Mouse (Mus musculus): Measurements from ENCODE around the gene Rpsa. TPM values are rescaled to one million over a fixed set of nuclear protein-coding genes. Genes with fewer than 3 reads are reported as not detected.

The Rpsa gene
- polyA plus RNA-seq, 2 experiments = 2,128 to 2,717 TPM

DNA sequence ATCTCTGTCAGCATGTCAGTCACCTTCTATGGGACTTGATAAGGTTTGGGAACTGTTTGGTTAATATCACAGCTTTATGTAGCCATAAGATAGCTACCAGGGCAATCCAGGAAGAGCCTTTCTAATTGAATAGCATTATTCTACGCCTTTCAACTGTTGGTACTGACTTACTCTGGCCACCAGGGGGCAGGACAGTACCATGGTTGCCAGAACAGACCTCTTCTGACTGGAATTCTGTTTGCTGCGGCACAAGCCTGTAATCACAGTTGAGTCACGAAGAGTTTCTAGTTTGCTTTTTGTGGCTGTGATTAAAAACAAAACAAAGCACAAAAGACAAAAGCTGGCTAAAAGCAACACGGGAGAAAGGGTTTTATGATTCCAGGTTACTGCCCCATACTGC is 13.2 kb downstream of the Rpsa start:
- no peak overlapping the region for H3K27ac ChIP-seq (replicated peaks; ENCODE audit: low read depth, low read length)
- no peaks in the 10 kb centered on the region for H3K4me1 ChIP-seq (ENCODE audit: control insufficient read depth, insufficient read depth, low read length)
- DNase-seq (ENCODE audit: low spot score) = peak; percentile 69
- 7% methylated on average over 4 of the region's 4 CpGs for WGBS
- ATAC-seq (ENCODE audit: low FRiP score, low read depth) = peak; percentile 74; the same call in 1 of the 2 replicates
- H3K9ac ChIP-seq (ENCODE audit: low read depth, low read length, severe bottlenecking) = no peak overlapping the region
- H3K36me3 ChIP-seq (ENCODE audit: control insufficient read depth, insufficient read depth, low read length) = no peaks in the 10 kb centered on the region
- H3K27me3 ChIP-seq (ENCODE audit: control insufficient read depth, insufficient read depth, low read length) = no peaks in the 10 kb centered on the region
- no peak for TF ChIP-seq POLR2A (IDR thresholded peaks at IDR 0.05; ENCODE audit: borderline replicate concordance, extremely low read depth, insufficient read depth, insufficient read length)
- no peaks in the 10 kb centered on the region for H3K9me3 ChIP-seq (ENCODE audit: control insufficient read depth, low read length)
- no peak overlapping the region for H3K4me2 ChIP-seq (replicated peaks; ENCODE audit: low read depth, low read length, severe bottlenecking)
- H3K4me3 ChIP-seq (replicated peaks; ENCODE audit: low read length) = no peak overlapping the region

DNA sequence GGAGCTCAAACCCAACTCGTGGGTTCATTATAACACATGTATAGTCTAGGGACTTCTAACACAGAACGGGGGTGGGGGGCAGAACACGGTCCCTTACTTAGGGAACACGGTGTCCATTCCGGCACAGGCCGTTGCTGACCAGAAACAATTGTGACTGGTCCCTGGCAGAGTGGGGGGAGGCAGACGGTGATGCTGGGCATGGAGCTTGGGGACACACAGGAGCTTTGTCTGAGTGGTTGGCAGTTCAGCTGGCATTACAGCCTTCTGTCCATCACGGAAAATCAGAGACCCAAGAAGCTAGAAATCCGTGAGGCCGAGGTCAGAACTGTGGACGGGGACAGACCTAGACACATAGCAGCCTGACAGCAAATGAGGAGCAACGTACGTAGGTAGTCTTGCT is 17.0 kb downstream of the Rpsa start:
- no peaks in the 10 kb centered on the region for H3K36me3 ChIP-seq (ENCODE audit: control insufficient read depth, insufficient read depth, low read length)
- H3K9ac ChIP-seq (ENCODE audit: low read depth, low read length, severe bottlenecking) = no peak overlapping the region
- H3K4me2 ChIP-seq (replicated peaks; ENCODE audit: low read depth, low read length, severe bottlenecking) = no peak overlapping the region
- no peak overlapping the region for H3K27ac ChIP-seq (replicated peaks; ENCODE audit: low read depth, low read length)
- 86% methylated on average over 13 of the region's 13 CpGs for WGBS
- H3K4me1 ChIP-seq (ENCODE audit: control insufficient read depth, insufficient read depth, low read length) = no peaks in the 10 kb centered on the region
- TF ChIP-seq POLR2A (IDR thresholded peaks at IDR 0.05; ENCODE audit: borderline replicate concordance, extremely low read depth, insufficient read depth, insufficient read length) = no peak
- ATAC-seq (ENCODE audit: low FRiP score, low read depth) (no peak), DNase-seq (ENCODE audit: low spot score) (no peak)
- no peaks in the 10 kb centered on the region for H3K9me3 ChIP-seq (ENCODE audit: control insufficient read depth, low read length)
- no peaks in the 10 kb centered on the region for H3K27me3 ChIP-seq (ENCODE audit: control insufficient read depth, insufficient read depth, low read length)
- H3K4me3 ChIP-seq (replicated peaks; ENCODE audit: low read length) = no peak overlapping the region

DNA sequence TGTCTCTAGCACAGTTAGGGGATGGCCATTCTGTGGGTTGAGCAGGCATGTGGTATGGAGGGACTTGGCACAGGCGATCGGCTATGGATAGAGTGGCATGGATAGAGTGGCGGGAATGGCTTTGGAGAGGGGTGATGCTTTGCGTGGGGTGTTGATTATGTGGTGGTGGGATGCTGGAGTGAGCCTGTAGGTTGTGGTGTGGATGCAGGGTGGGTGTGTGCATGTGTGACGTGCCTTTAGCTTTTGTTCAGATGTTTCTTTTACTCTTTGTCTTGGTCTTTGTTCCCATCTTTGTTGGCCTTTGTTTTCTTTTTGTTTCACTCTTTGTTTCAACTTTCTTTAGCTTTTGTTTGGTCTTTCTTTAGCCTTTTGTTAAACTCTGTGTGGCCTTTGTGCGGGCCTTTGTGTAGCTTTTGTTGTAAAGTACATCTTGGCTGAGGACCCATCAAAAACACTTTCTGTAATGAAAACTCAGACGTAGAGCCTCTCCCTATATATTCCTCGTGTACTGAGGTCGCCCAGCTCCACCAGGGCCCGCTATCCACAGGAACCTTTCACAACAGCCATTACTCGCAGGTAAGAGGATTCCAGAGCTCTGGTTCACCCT is 21.8 kb downstream of the Rpsa start, which contains the start of gene Mobp:
Gene Mobp (plus strand): TSS at position 486 of the 607 bp plus-strand sequence.
- Histone ChIP-seq H3K27me3 (ENCODE audit: control insufficient read depth, insufficient read depth, low read length) (no peaks in the 10 kb centered on the region), H3K4me2 (replicated peaks; ENCODE audit: low read depth, low read length, severe bottlenecking) (no peak within 1 kb of the TSS), H3K27ac (replicated peaks; ENCODE audit: low read depth, low read length) (no peak within 1 kb of the TSS), H3K4me3 (replicated peaks; ENCODE audit: low read length) (no peak within 1 kb of the TSS), H3K9me3 (ENCODE audit: control insufficient read depth, low read length) (no peaks in the 10 kb centered on the region), H3K36me3 (ENCODE audit: control insufficient read depth, insufficient read depth, low read length) (no peaks in the 10 kb centered on the region), H3K4me1 (ENCODE audit: control insufficient read depth, insufficient read depth, low read length) (no peaks in the 10 kb centered on the region), H3K9ac (ENCODE audit: low read depth, low read length, severe bottlenecking) (no peak within 1 kb of the TSS)
- no peak for DNase-seq (ENCODE audit: low spot score)
- no peak for ATAC-seq (ENCODE audit: low FRiP score, low read depth)
- TF ChIP-seq POLR2A (IDR thresholded peaks at IDR 0.05; ENCODE audit: borderline replicate concordance, extremely low read depth, insufficient read depth, insufficient read length) = no peak
- 81% methylated on average over 11 of the region's 11 CpGs for WGBS

DNA sequence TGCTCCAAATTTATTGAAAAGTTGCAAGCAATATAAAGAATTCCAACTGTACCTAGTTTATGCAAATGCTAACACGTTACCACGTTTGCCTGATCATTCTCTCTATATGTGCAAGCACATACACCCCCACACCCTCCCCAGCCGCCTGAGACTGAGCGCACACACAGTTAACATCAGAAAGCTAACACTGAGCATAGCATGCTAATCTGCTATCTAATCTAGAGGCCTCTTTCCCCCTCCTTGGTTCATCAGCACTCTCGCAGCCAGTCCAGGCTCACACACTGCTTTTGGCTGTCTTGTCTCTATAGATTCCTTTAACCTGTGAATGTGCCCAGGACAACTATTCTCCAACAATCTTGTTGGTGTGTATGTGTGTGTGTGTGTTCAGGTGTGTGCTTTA is 23.7 kb downstream of the Rpsa start:
- no peak overlapping the region for H3K4me3 ChIP-seq (replicated peaks; ENCODE audit: low read length)
- no peaks in the 10 kb centered on the region for H3K4me1 ChIP-seq (ENCODE audit: control insufficient read depth, insufficient read depth, low read length)
- no peaks in the 10 kb centered on the region for H3K36me3 ChIP-seq (ENCODE audit: control insufficient read depth, insufficient read depth, low read length)
- H3K27ac ChIP-seq (replicated peaks; ENCODE audit: low read depth, low read length) = no peak overlapping the region
- TF ChIP-seq POLR2A (IDR thresholded peaks at IDR 0.05; ENCODE audit: borderline replicate concordance, extremely low read depth, insufficient read depth, insufficient read length) = no peak
- H3K9me3 ChIP-seq (ENCODE audit: control insufficient read depth, low read length) = no peaks in the 10 kb centered on the region
- no peak overlapping the region for H3K9ac ChIP-seq (ENCODE audit: low read depth, low read length, severe bottlenecking)
- WGBS = 86% methylated on average over 5 of the region's 5 CpGs
- DNase-seq (ENCODE audit: low spot score) (no peak), ATAC-seq (ENCODE audit: low FRiP score, low read depth) (no peak)
- H3K4me2 ChIP-seq (replicated peaks; ENCODE audit: low read depth, low read length, severe bottlenecking) = no peak overlapping the region
- H3K27me3 ChIP-seq (ENCODE audit: control insufficient read depth, insufficient read depth, low read length) = no peaks in the 10 kb centered on the region

DNA sequence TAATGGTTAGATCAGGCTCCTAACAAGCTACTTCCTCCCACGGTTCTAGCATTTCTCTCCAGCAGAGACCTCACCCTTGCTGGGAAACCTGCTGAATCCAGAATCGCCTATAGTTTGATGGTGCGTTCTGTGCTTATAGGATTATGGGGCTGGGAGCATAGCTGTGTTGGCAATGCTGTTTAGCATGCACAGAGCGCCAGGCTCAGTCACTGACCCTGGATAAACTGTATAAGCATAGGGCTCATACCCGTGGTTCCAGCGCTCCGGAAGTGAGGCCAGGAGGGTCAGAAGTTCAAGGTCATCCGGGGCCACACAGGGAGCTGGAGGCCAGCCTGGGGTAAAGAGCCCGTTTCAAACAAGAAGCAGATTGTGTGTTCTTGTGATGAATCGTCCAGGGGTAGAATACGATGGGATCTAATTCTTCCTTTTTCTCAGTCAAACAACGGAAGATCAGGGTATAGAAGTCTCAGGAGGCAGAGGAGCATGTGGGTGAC is 24.5 kb downstream of the Rpsa start:
- ATAC-seq (ENCODE audit: low FRiP score, low read depth) (no peak), DNase-seq (ENCODE audit: low spot score) (no peak)
- Histone ChIP-seq H3K4me3 (replicated peaks; ENCODE audit: low read length) (no peak overlapping the region), H3K36me3 (ENCODE audit: control insufficient read depth, insufficient read depth, low read length) (no peaks in the 10 kb centered on the region), H3K4me2 (replicated peaks; ENCODE audit: low read depth, low read length, severe bottlenecking) (no peak overlapping the region), H3K9ac (ENCODE audit: low read depth, low read length, severe bottlenecking) (no peak overlapping the region), H3K4me1 (ENCODE audit: control insufficient read depth, insufficient read depth, low read length) (no peaks in the 10 kb centered on the region), H3K9me3 (ENCODE audit: control insufficient read depth, low read length) (no peaks in the 10 kb centered on the region), H3K27me3 (ENCODE audit: control insufficient read depth, insufficient read depth, low read length) (no peaks in the 10 kb centered on the region), H3K27ac (replicated peaks; ENCODE audit: low read depth, low read length) (no peak overlapping the region)
- TF ChIP-seq POLR2A (IDR thresholded peaks at IDR 0.05; ENCODE audit: borderline replicate concordance, extremely low read depth, insufficient read depth, insufficient read length) = no peak
- WGBS = 77% methylated on average over 12 of the region's 12 CpGs

All from limb, embryonic 14.5 days (tissue).